Mouse (Mus musculus) layer of hippocampus, adult 9-10 months (tissue): Measurements from ENCODE around the gene Klhl26.

Experiments
- DNase-seq: peaks from one replicate; pipeline ENCODE4 v3.0.0; 2022; ENCODE audit warnings: low spot score

Gene Klhl26

GRCm38 (mm10) chr8:70414310-70414946 lies 62.3 kb downstream of the Klhl26 start:
- DNase-seq = no peak

GRCm38 (mm10) chr8:70410281-70410680 lies 66.5 kb downstream of the Klhl26 start:
- DNase-seq = no peak

- no peak for DNase-seq
Measured at GRCm38 (mm10) chr8:70409455-70409871, 67.3 kb downstream of the Klhl26 start.

- DNase-seq = no peak
Measured at GRCm38 (mm10) chr8:70409019-70409418, 67.7 kb downstream of the Klhl26 start.

GRCm38 (mm10) chr8:70408301-70408700 lies 68.5 kb downstream of the Klhl26 start:
- no peak for DNase-seq

GRCm38 (mm10) chr8:70406427-70407069 lies 70.2 kb downstream of the Klhl26 start:
- DNase-seq = no peak

- DNase-seq = no peak
Measured at GRCm38 (mm10) chr8:70405189-70405588, 71.6 kb downstream of the Klhl26 start.

- DNase-seq = no peak
Measured at GRCm38 (mm10) chr8:70404212-70404611, 72.6 kb downstream of the Klhl26 start.
